Mouse (Mus musculus): ENCODE measurements around the gene Garnl3.

Gene Garnl3

GRCm38 (mm10) chr2:32971235-32971634, 160.2 kb downstream of the Garnl3 start:
- no peak for DNase-seq (ENCODE audit: low spot score in 2 of 2)

- no peak for DNase-seq (ENCODE audit: low spot score in 2 of 2)
Observed at GRCm38 (mm10) chr2:32969326-32969725, 162.1 kb downstream of the Garnl3 start.

GRCm38 (mm10) chr2:32968024-32968614, 163.3 kb downstream of the Garnl3 start:
- DNase-seq (ENCODE audit: low spot score in 2 of 2), result no peak

- peak; percentile 74 to 79 for DNase-seq (ENCODE audit: low spot score in 2 of 2)
Observed at GRCm38 (mm10) chr2:32966689-32967631, 164.5 kb downstream of the Garnl3 start.

GRCm38 (mm10) chr2:32966184-32966688, 165.2 kb downstream of the Garnl3 start:
- no peak for DNase-seq (ENCODE audit: low spot score in 2 of 2)

- DNase-seq (ENCODE audit: low spot score in 2 of 2), result no peak
Observed at GRCm38 (mm10) chr2:32965511-32966183, 165.8 kb downstream of the Garnl3 start.

GRCm38 (mm10) chr2:32964659-32965457, 166.6 kb downstream of the Garnl3 start:
- no peak for DNase-seq (ENCODE audit: low spot score in 2 of 2)

- DNase-seq (ENCODE audit: low spot score in 2 of 2), result no peak
Observed at GRCm38 (mm10) chr2:32963981-32964380, 167.5 kb downstream of the Garnl3 start.

GRCm38 (mm10) chr2:32963544-32963943, 167.9 kb downstream of the Garnl3 start:
- no peak for DNase-seq (ENCODE audit: low spot score in 2 of 2)

- no peak for DNase-seq (ENCODE audit: low spot score in 2 of 2)
Observed at GRCm38 (mm10) chr2:32962875-32963220, 168.6 kb downstream of the Garnl3 start.

GRCm38 (mm10) chr2:32962062-32962874, 169.2 kb downstream of the Garnl3 start:
- DNase-seq (ENCODE audit: low spot score in 2 of 2), result no peak

- peak; percentile 86 to 89 for DNase-seq (ENCODE audit: low spot score in 2 of 2)
Observed at GRCm38 (mm10) chr2:32961192-32961995, 170.1 kb downstream of the Garnl3 start, which contains the start of the genes Rpl12 and Lrsam1. Gene Rpl12 (plus strand): TSS chr2:32961559. Gene Lrsam1 (minus strand): TSS chr2:32961614.

- DNase-seq (ENCODE audit: low spot score in 2 of 2), result no peak
Observed at GRCm38 (mm10) chr2:32960273-32960672, 171.2 kb downstream of the Garnl3 start.

- DNase-seq (ENCODE audit: low spot score in 2 of 2), result no peak
Observed at GRCm38 (mm10) chr2:32957344-32957743, 174.1 kb downstream of the Garnl3 start.

GRCm38 (mm10) chr2:32954581-32954980, 176.9 kb downstream of the Garnl3 start:
- no peak for DNase-seq (ENCODE audit: low spot score in 2 of 2)

- DNase-seq (ENCODE audit: low spot score in 2 of 2), result no peak
Observed at GRCm38 (mm10) chr2:32947454-32947853, 184.0 kb downstream of the Garnl3 start.

GRCm38 (mm10) chr2:32940483-32940882, 191.0 kb downstream of the Garnl3 start:
- no peak for DNase-seq (ENCODE audit: low spot score in 2 of 2)

- DNase-seq (ENCODE audit: low spot score in 2 of 2), result no peak
Observed at GRCm38 (mm10) chr2:32939418-32939817, 192.0 kb downstream of the Garnl3 start.

- DNase-seq (ENCODE audit: low spot score in 2 of 2), result no peak
Observed at GRCm38 (mm10) chr2:32938741-32939140, 192.7 kb downstream of the Garnl3 start.

All from frontal cortex, postnatal 25 days (tissue).